Mouse (Mus musculus) forebrain, postnatal 0 days (tissue): Measurements from ENCODE around the gene Camk2n2. TPM values are rescaled to one million over a fixed set of nuclear protein-coding genes. Genes with fewer than 3 reads are reported as not detected.

Experiments used
- ATAC-seq: fragments of 200-750 bp; cut with Nextera tagmentation; 2 replicates; pipeline ENCODE4 v1.8.0; 2017; ENCODE audit warnings: mild to moderate bottlenecking, moderate library complexity
- DNase-seq: peaks from one replicate; pipeline ENCODE4 v3.0.0-alpha.2; 2015
- H3K27ac ChIP-seq: fragments of 300-500 bp; sonication (generic); 2 replicates; pipeline ENCODE4 v1.5.1; 2014; ENCODE audit warnings: low read depth, mild to moderate bottlenecking, antibody characterized with exemption, low read length, moderate library complexity, mixed read lengths
- H3K27me3 ChIP-seq: fragments of 300-500 bp; sonication (generic); 2 replicates; pipeline ENCODE4 v1.6.1; 2014; ENCODE audit warnings: mild to moderate bottlenecking, low read length, mixed read lengths; ENCODE audit not compliant: insufficient read depth
- H3K36me3 ChIP-seq: fragments of 300-500 bp; sonication (generic); 2 replicates; pipeline ENCODE4 v1.6.1; 2014; ENCODE audit warnings: mild to moderate bottlenecking, moderate library complexity; ENCODE audit not compliant: insufficient read depth
- H3K4me1 ChIP-seq: fragments of 300-500 bp; sonication (generic); 2 replicates; pipeline ENCODE4 v1.6.1; 2014; ENCODE audit warnings: antibody characterized with exemption; ENCODE audit not compliant: insufficient read depth
- H3K4me2 ChIP-seq: fragments of 300-500 bp; sonication (generic); 2 replicates; pipeline ENCODE4 v1.6.1; 2014; ENCODE audit warnings: low read depth, mild to moderate bottlenecking, moderate library complexity
- H3K4me3 ChIP-seq: fragments of 300-500 bp; sonication (generic); 2 replicates; pipeline ENCODE4 v1.5.1; 2014; ENCODE audit warnings: low read depth, low read length, mixed read lengths
- H3K9ac ChIP-seq: fragments of 300-500 bp; sonication (generic); 2 replicates; pipeline ENCODE4 v1.6.1; 2014; ENCODE audit warnings: mild to moderate bottlenecking
- H3K9me3 ChIP-seq: fragments of 300-500 bp; sonication (generic); 2 replicates; pipeline ENCODE4 v1.6.1; 2016; ENCODE audit warnings: low read length
- CTCF ChIP-seq: sonication (generic); IDR thresholded peaks from 2 replicates; pipeline ENCODE4 v1.5.1; 2016; ENCODE audit warnings: antibody characterized with exemption, control low read depth, low read depth
- WGBS: fragments of 180-500 bp; shearing (Covaris S2); extraction: QIAGEN DNeasy Blood & Tissue Kit; methylation state at CpG from one replicate; pipeline ENCODE4 v1.1.7; 2014; 5-methylcytosine and 5-hydroxymethylcytosine counted together
- polyA plus RNA-seq: library from polyadenylated mRNA; unstranded; fragments of >200 nt; fragmentation: Nextera tagmentation; extraction: Ambion mirVana; gene quantifications from 2 replicates; pipeline ENCODE4 v1.2.1, GENCODE M21; 2015
- total RNA-seq: library from RNA; depleted of rRNA; stranded (reverse); fragments of >200 nt; gene quantifications from 2 replicates; pipeline ENCODE4 v1.2.3, GENCODE M21; 2014

The Camk2n2 gene
- total and polyA plus RNA-seq, 2 experiments from 2014 or later: 51.0 to 57.0 TPM

- H3K9me3 ChIP-seq: no peaks in the 10 kb centered on the region
- peaks cover 12% of the 10 kb centered on the region; the same call in 1 of the 2 replicates for H3K4me1 ChIP-seq
- TF ChIP-seq CTCF: peak; percentile 25
- H3K27me3 ChIP-seq: no peaks in the 10 kb centered on the region
- peak within 1 kb of the TSS; percentile 82 for H3K4me2 ChIP-seq
- peak within 1 kb of the TSS; percentile 85 for H3K9ac ChIP-seq
- ATAC-seq: peak; percentile 98
- peak; percentile 96 for DNase-seq
- 2% methylated on average over 46 of the region's 46 CpGs for WGBS
- H3K36me3 ChIP-seq: peaks cover 25% of the 10 kb centered on the region
- H3K27ac ChIP-seq: peak within 1 kb of the TSS; percentile 82
- peak within 1 kb of the TSS; percentile 76 for H3K4me3 ChIP-seq
Measured at GRCm38 (mm10) chr16:20651076-20651946, 30.2 kb upstream of the Camk2n2 start, which contains the start of gene Psmd2. TSS of gene Psmd2 (plus strand) at chr16:20651652.

GRCm38 (mm10) chr16:20643911-20644310, 22.8 kb upstream of the Camk2n2 start:
- Histone ChIP-seq H3K4me2 (no peak overlapping the region), H3K4me3 (no peak overlapping the region), H3K27ac (no peak overlapping the region), H3K36me3 (peaks cover 20% of the 10 kb centered on the region), H3K9me3 (no peaks in the 10 kb centered on the region), H3K4me1 (no peaks in the 10 kb centered on the region), H3K9ac (no peak overlapping the region), H3K27me3 (no peaks in the 10 kb centered on the region)
- DNase-seq (no peak), ATAC-seq (no peak)
- TF ChIP-seq CTCF: no peak
- WGBS: 90% methylated on average over 7 of the region's 7 CpGs

GRCm38 (mm10) chr16:20642161-20642560, 21.1 kb upstream of the Camk2n2 start:
- 1% methylated on average over 8 of the region's 8 CpGs for WGBS
- H3K27me3 ChIP-seq: no peaks in the 10 kb centered on the region
- H3K4me3 ChIP-seq: no peak overlapping the region
- peak; percentile 91 for TF ChIP-seq CTCF
- peaks cover 20% of the 10 kb centered on the region for H3K36me3 ChIP-seq
- no peaks in the 10 kb centered on the region for H3K9me3 ChIP-seq
- peak; percentile 68 for ATAC-seq
- no peak overlapping the region for H3K9ac ChIP-seq
- peaks cover 7% of the 10 kb centered on the region; the same call in 1 of the 2 replicates for H3K4me1 ChIP-seq
- no peak overlapping the region for H3K27ac ChIP-seq
- peak; percentile 88 for DNase-seq
- no peak overlapping the region for H3K4me2 ChIP-seq

GRCm38 (mm10) chr16:20638367-20638766, 17.3 kb upstream of the Camk2n2 start:
- Histone ChIP-seq H3K36me3 (no peaks in the 10 kb centered on the region), H3K4me2 (peak overlapping the region; percentile 35), H3K9ac (no peak overlapping the region), H3K4me1 (peaks cover 7% of the 10 kb centered on the region; the same call in 1 of the 2 replicates), H3K27me3 (no peaks in the 10 kb centered on the region), H3K27ac (peak overlapping the region; percentile 58; the same call in 1 of the 2 replicates), H3K9me3 (no peaks in the 10 kb centered on the region), H3K4me3 (no peak overlapping the region)
- ATAC-seq: peak; percentile 93
- no peak for TF ChIP-seq CTCF
- 30% methylated on average over 8 of the region's 8 CpGs for WGBS
- DNase-seq: peak; percentile 88

- H3K36me3 ChIP-seq: no peaks in the 10 kb centered on the region; the same call in 1 of the 2 replicates
- peaks cover 7% of the 10 kb centered on the region; the same call in 1 of the 2 replicates for H3K4me1 ChIP-seq
- H3K27me3 ChIP-seq: no peaks in the 10 kb centered on the region
- DNase-seq: no peak
- no peak for ATAC-seq
- no peak overlapping the region for H3K9ac ChIP-seq
- WGBS: 85% methylated on average over 8 of the region's 8 CpGs
- no peak overlapping the region for H3K4me3 ChIP-seq
- TF ChIP-seq CTCF: no peak
- no peaks in the 10 kb centered on the region for H3K9me3 ChIP-seq
- H3K4me2 ChIP-seq: no peak overlapping the region
- no peak overlapping the region for H3K27ac ChIP-seq
Measured at GRCm38 (mm10) chr16:20637410-20637809, 16.3 kb upstream of the Camk2n2 start.

GRCm38 (mm10) chr16:20629731-20630634, 8.9 kb upstream of the Camk2n2 start, which contains the start of gene Ece2:
TSS of gene Ece2 (plus strand) at chr16:20629828.
- Histone ChIP-seq H3K36me3 (no peaks in the 10 kb centered on the region; the same call in 1 of the 2 replicates), H3K4me1 (peaks cover 5% of the 10 kb centered on the region; the same call in 1 of the 2 replicates), H3K27me3 (no peaks in the 10 kb centered on the region), H3K9ac (peak within 1 kb of the TSS; percentile 78), H3K9me3 (no peaks in the 10 kb centered on the region), H3K4me2 (peak within 1 kb of the TSS; percentile 91), H3K4me3 (peak within 1 kb of the TSS; percentile 57), H3K27ac (peak within 1 kb of the TSS; percentile 79)
- WGBS: 6% methylated on average over 49 of the region's 54 CpGs
- no peak for TF ChIP-seq CTCF
- peak; percentile 55 for DNase-seq
- peak; percentile 53 for ATAC-seq
